Mouse (Mus musculus): ENCODE data around the gene Upk3a. TPM values are rescaled to one million over a fixed set of nuclear protein-coding genes. Genes with fewer than 3 reads are reported as not detected.
"Not testable (repeated sequence)": the region's sequence is repeated elsewhere in the genome, so short reads cannot be mapped to it uniquely, and the experiment has no call there.

Upk3a gene
- total and polyA plus RNA-seq, 2 experiments from 2014 or later: 125 TPM; not detected in 1

DNA sequence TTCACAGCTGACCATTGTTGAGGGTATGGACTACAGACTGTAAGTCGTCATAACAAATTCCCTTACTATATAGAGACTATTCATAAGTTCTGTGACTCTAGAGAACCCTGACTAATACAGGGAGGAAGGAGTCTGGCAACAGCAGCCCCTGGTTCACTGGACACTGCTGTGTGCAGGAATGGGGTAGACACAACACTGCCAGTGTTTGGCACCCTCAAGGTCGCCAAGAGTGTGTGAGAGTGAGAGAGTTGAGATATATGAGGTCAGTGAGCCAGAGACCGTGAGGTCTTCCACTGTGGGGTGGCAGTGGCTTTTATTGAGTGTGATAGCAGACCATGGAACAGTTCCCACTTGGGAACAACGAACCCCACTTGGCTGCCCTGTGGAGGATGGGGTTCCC lies 9.3 kb downstream of the Upk3a start:
- no peak overlapping the region for H3K27ac ChIP-seq (ENCODE audit: low read depth)
- H3K36me3 ChIP-seq (replicated peaks; ENCODE audit: control insufficient read depth, insufficient read depth, low read length): no peaks in the 10 kb centered on the region
- TF ChIP-seq EP300 (IDR thresholded peaks at IDR 0.05; ENCODE audit: low read depth) (no peak), CTCF (IDR thresholded peaks at IDR 0.05; ENCODE audit: low read depth) (no peak)
- H3K4me2 ChIP-seq (ENCODE audit: low read depth, low read length): no peak overlapping the region
- 58% methylated on average over 4 of the region's 4 CpGs for WGBS
- H3K4me1 ChIP-seq (ENCODE audit: control insufficient read depth, insufficient read depth): no peaks in the 10 kb centered on the region
- no peak overlapping the region for H3K9ac ChIP-seq (replicated peaks; ENCODE audit: low read depth, low read length)
- no peak overlapping the region for H3K4me3 ChIP-seq (ENCODE audit: low read depth, low read length)
- DNase-seq (ENCODE audit: low spot score): no peak
- no peaks in the 10 kb centered on the region for H3K27me3 ChIP-seq (ENCODE audit: control insufficient read depth, insufficient read depth, low read length)
- no peak for ATAC-seq (ENCODE audit: insufficient read depth, low read depth)
- no peaks in the 10 kb centered on the region for H3K9me3 ChIP-seq (replicated peaks; ENCODE audit: control insufficient read depth, low read length)

DNA sequence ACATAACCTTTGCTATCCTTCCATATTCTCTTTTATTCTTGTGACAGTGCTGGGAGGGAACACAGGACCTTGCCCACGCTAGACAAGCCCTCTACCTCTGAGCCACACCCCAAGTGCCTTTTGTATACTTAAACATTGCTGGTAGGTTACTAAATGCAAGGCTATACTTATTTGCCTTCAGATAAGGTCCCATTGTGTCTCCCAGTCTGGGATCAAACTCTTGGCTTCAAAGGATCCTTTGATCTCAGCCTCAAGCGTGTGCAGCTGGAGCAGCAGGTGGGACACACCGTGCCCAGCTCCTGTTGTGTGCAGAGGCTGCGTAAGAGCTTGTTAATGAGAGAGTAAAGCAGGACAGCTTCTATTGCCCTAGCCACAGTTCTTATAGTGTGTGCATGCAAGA lies 10.8 kb downstream of the Upk3a start:
- DNase-seq (ENCODE audit: low spot score) (no peak), ATAC-seq (ENCODE audit: insufficient read depth, low read depth) (no peak)
- H3K4me1 ChIP-seq (ENCODE audit: control insufficient read depth, insufficient read depth): no peaks in the 10 kb centered on the region
- no peak overlapping the region for H3K4me2 ChIP-seq (ENCODE audit: low read depth, low read length)
- 62% methylated on average over 4 of the region's 4 CpGs for WGBS
- H3K27ac ChIP-seq (ENCODE audit: low read depth): no peak overlapping the region
- H3K9me3 ChIP-seq (replicated peaks; ENCODE audit: control insufficient read depth, low read length): no peaks in the 10 kb centered on the region
- H3K4me3 ChIP-seq (ENCODE audit: low read depth, low read length): no peak overlapping the region
- no peak overlapping the region for H3K9ac ChIP-seq (replicated peaks; ENCODE audit: low read depth, low read length)
- TF ChIP-seq CTCF (IDR thresholded peaks at IDR 0.05; ENCODE audit: low read depth) (no peak), EP300 (IDR thresholded peaks at IDR 0.05; ENCODE audit: low read depth) (no peak)
- no peaks in the 10 kb centered on the region for H3K36me3 ChIP-seq (replicated peaks; ENCODE audit: control insufficient read depth, insufficient read depth, low read length)
- no peaks in the 10 kb centered on the region for H3K27me3 ChIP-seq (ENCODE audit: control insufficient read depth, insufficient read depth, low read length)

DNA sequence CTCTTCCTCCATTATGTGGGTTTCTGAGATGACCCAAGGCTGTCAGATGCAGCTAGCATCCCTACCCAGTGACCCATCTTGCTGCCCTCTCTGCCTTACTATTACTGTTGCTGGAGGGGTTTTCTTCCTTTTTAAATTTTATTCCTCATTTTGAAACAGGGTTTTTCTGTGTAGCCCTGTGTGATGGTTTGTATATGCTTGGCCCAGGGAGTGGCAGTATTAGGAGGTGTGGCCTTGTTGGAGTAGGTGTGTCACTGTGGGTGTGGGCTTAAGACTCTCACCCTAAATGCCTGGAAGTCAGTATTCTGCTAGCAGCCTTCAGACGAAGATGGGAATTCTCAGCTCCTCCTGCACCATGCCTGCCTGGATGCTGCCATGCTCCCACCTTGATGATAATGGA lies 11.7 kb downstream of the Upk3a start, which contains the start of gene Fam118a:
Gene Fam118a (plus strand): TSS at position 301 of the 400 bp plus-strand sequence.
- not testable (repeated sequence) for H3K4me2 ChIP-seq (ENCODE audit: low read depth, low read length); H3K36me3 ChIP-seq (replicated peaks; ENCODE audit: control insufficient read depth, insufficient read depth, low read length); H3K27me3 ChIP-seq (ENCODE audit: control insufficient read depth, insufficient read depth, low read length); ATAC-seq (ENCODE audit: insufficient read depth, low read depth); DNase-seq (ENCODE audit: low spot score); H3K9ac ChIP-seq (replicated peaks; ENCODE audit: low read depth, low read length); H3K27ac ChIP-seq (ENCODE audit: low read depth); H3K4me1 ChIP-seq (ENCODE audit: control insufficient read depth, insufficient read depth); H3K4me3 ChIP-seq (ENCODE audit: low read depth, low read length); H3K9me3 ChIP-seq (replicated peaks; ENCODE audit: control insufficient read depth, low read length)
- WGBS: 54% methylated on average over 1 of the region's 1 CpGs

GRCm38 (mm10) chr15:85030643-85031042 lies 13.7 kb downstream of the Upk3a start:
- not testable (repeated sequence) for H3K4me3 ChIP-seq (ENCODE audit: low read depth, low read length); H3K9me3 ChIP-seq (replicated peaks; ENCODE audit: control insufficient read depth, low read length); H3K9ac ChIP-seq (replicated peaks; ENCODE audit: low read depth, low read length); ATAC-seq (ENCODE audit: insufficient read depth, low read depth); H3K4me2 ChIP-seq (ENCODE audit: low read depth, low read length); H3K27ac ChIP-seq (ENCODE audit: low read depth); H3K4me1 ChIP-seq (ENCODE audit: control insufficient read depth, insufficient read depth); H3K27me3 ChIP-seq (ENCODE audit: control insufficient read depth, insufficient read depth, low read length); H3K36me3 ChIP-seq (replicated peaks; ENCODE audit: control insufficient read depth, insufficient read depth, low read length); DNase-seq (ENCODE audit: low spot score)
- 38% methylated on average over 1 of the region's 1 CpGs for WGBS

DNA sequence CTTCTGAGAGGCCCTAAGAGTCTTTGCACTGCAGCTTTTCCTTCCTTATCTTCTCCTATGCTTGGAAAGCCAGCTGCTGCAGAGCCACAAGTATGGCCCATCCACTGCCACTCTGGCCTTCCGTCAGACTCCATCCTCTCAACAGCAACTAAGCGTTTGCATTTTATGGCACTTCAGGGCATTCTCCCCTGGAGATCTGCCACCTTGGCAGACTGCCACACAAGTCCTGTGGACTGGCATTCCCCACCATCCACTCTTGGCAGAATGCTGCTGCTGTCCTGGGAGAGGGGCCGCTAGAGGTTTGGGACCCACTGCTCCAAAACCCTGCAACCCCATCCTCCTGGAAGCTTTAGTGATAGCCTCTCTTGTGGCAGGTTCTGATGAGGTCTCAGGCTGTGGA lies 14.9 kb downstream of the Upk3a start:
- Histone ChIP-seq H3K4me3 (ENCODE audit: low read depth, low read length) (no peak overlapping the region), H3K27me3 (ENCODE audit: control insufficient read depth, insufficient read depth, low read length) (no peaks in the 10 kb centered on the region), H3K36me3 (replicated peaks; ENCODE audit: control insufficient read depth, insufficient read depth, low read length) (no peaks in the 10 kb centered on the region), H3K9me3 (replicated peaks; ENCODE audit: control insufficient read depth, low read length) (no peaks in the 10 kb centered on the region), H3K4me2 (ENCODE audit: low read depth, low read length) (no peak overlapping the region), H3K27ac (ENCODE audit: low read depth) (no peak overlapping the region), H3K9ac (replicated peaks; ENCODE audit: low read depth, low read length) (no peak overlapping the region), H3K4me1 (ENCODE audit: control insufficient read depth, insufficient read depth) (no peaks in the 10 kb centered on the region)
- TF ChIP-seq CTCF (IDR thresholded peaks at IDR 0.05; ENCODE audit: low read depth): no peak
- DNase-seq (ENCODE audit: low spot score) (no peak), ATAC-seq (ENCODE audit: insufficient read depth, low read depth) (no peak)
- WGBS: 44% methylated on average over 3 of the region's 3 CpGs

DNA sequence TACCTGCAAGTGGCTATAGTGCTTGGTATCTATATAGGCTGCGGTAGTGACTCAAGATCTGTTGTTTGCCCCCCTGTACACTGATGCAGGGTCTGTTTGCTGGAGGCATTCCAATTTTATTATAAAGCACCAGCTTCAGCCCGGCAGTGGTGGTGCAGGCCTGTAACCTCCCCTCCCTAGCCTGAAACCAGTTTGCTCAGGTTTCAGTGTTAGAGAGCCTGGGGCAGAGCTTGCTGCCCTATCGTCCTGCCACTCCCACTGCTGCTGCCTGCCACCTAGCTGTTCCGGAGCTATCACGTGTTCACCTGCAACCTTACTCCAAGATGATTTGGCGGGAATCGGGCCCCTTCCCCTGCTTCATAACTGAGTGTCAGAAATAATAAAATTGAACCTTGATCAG lies 17.0 kb downstream of the Upk3a start:
- not testable (repeated sequence) for H3K9me3 ChIP-seq (replicated peaks; ENCODE audit: control insufficient read depth, low read length); H3K4me2 ChIP-seq (ENCODE audit: low read depth, low read length); ATAC-seq (ENCODE audit: insufficient read depth, low read depth); H3K36me3 ChIP-seq (replicated peaks; ENCODE audit: control insufficient read depth, insufficient read depth, low read length); H3K4me3 ChIP-seq (ENCODE audit: low read depth, low read length); DNase-seq (ENCODE audit: low spot score); H3K27me3 ChIP-seq (ENCODE audit: control insufficient read depth, insufficient read depth, low read length); H3K27ac ChIP-seq (ENCODE audit: low read depth); H3K9ac ChIP-seq (replicated peaks; ENCODE audit: low read depth, low read length)
- H3K4me1 ChIP-seq (ENCODE audit: control insufficient read depth, insufficient read depth): peaks cover 11% of the 10 kb centered on the region
- WGBS: 38% methylated on average over 7 of the region's 7 CpGs

Data from heart, postnatal 0 days (tissue).